Mouse (Mus musculus): ENCODE results near the gene 3110009E18Rik. TPM values are rescaled to one million over a fixed set of nuclear protein-coding genes. Genes with fewer than 3 reads are reported as not detected.

Gene 3110009E18Rik
- polyA plus RNA-seq, 1 experiment = 5.2 TPM

- Histone ChIP-seq H3K27ac (ENCODE audit: insufficient read depth, low read length) (no peak overlapping the region), H3K4me3 (ENCODE audit: insufficient read depth, low read length) (no peak overlapping the region), H3K4me1 (ENCODE audit: control insufficient read depth, insufficient read depth, low read length) (no peaks in the 10 kb centered on the region)
- no peak for TF ChIP-seq CTCF (IDR thresholded peaks at IDR 0.05; ENCODE audit: extremely low read depth, insufficient read depth, low read length)
- no peak for TF ChIP-seq POLR2A (IDR thresholded peaks at IDR 0.05; ENCODE audit: extremely low read depth, insufficient read depth, low read length)
Measured at GRCm38 (mm10) chr1:120161502-120161901, 40.5 kb downstream of the 3110009E18Rik start.

GRCm38 (mm10) chr1:120162616-120163015 lies 41.6 kb downstream of the 3110009E18Rik start:
- Histone ChIP-seq H3K4me3 (ENCODE audit: insufficient read depth, low read length) (no peak overlapping the region), H3K27ac (ENCODE audit: insufficient read depth, low read length) (no peak overlapping the region), H3K4me1 (ENCODE audit: control insufficient read depth, insufficient read depth, low read length) (no peaks in the 10 kb centered on the region)
- no peak for TF ChIP-seq POLR2A (IDR thresholded peaks at IDR 0.05; ENCODE audit: extremely low read depth, insufficient read depth, low read length)
- TF ChIP-seq CTCF (IDR thresholded peaks at IDR 0.05; ENCODE audit: extremely low read depth, insufficient read depth, low read length) = no peak

- H3K27ac ChIP-seq (ENCODE audit: insufficient read depth, low read length) = no peak overlapping the region
- TF ChIP-seq POLR2A (IDR thresholded peaks at IDR 0.05; ENCODE audit: extremely low read depth, insufficient read depth, low read length) (no peak), CTCF (IDR thresholded peaks at IDR 0.05; ENCODE audit: extremely low read depth, insufficient read depth, low read length) (no peak)
- no peak overlapping the region for H3K4me3 ChIP-seq (ENCODE audit: insufficient read depth, low read length)
- H3K4me1 ChIP-seq (ENCODE audit: control insufficient read depth, insufficient read depth, low read length) = no peaks in the 10 kb centered on the region
Measured at GRCm38 (mm10) chr1:120168016-120168415, 47.0 kb downstream of the 3110009E18Rik start.

GRCm38 (mm10) chr1:120168674-120169073 lies 47.7 kb downstream of the 3110009E18Rik start:
- TF ChIP-seq POLR2A (IDR thresholded peaks at IDR 0.05; ENCODE audit: extremely low read depth, insufficient read depth, low read length) (no peak), CTCF (IDR thresholded peaks at IDR 0.05; ENCODE audit: extremely low read depth, insufficient read depth, low read length) (no peak)
- H3K4me1 ChIP-seq (ENCODE audit: control insufficient read depth, insufficient read depth, low read length) = no peaks in the 10 kb centered on the region
- H3K27ac ChIP-seq (ENCODE audit: insufficient read depth, low read length) = no peak overlapping the region
- no peak overlapping the region for H3K4me3 ChIP-seq (ENCODE audit: insufficient read depth, low read length)

- Histone ChIP-seq H3K27ac (ENCODE audit: insufficient read depth, low read length) (no peak overlapping the region), H3K4me1 (ENCODE audit: control insufficient read depth, insufficient read depth, low read length) (no peaks in the 10 kb centered on the region)
- TF ChIP-seq POLR2A (IDR thresholded peaks at IDR 0.05; ENCODE audit: extremely low read depth, insufficient read depth, low read length) (no peak), CTCF (IDR thresholded peaks at IDR 0.05; ENCODE audit: extremely low read depth, insufficient read depth, low read length) (no peak)
Measured at GRCm38 (mm10) chr1:120170307-120170706, 49.3 kb downstream of the 3110009E18Rik start.

GRCm38 (mm10) chr1:120171819-120172521 lies 51.0 kb downstream of the 3110009E18Rik start:
- Histone ChIP-seq H3K4me3 (ENCODE audit: insufficient read depth, low read length) (no peak overlapping the region), H3K4me1 (ENCODE audit: control insufficient read depth, insufficient read depth, low read length) (no peaks in the 10 kb centered on the region), H3K27ac (ENCODE audit: insufficient read depth, low read length) (no peak overlapping the region)
- TF ChIP-seq CTCF (IDR thresholded peaks at IDR 0.05; ENCODE audit: extremely low read depth, insufficient read depth, low read length) (peak; percentile 76), POLR2A (IDR thresholded peaks at IDR 0.05; ENCODE audit: extremely low read depth, insufficient read depth, low read length) (no peak)

More at GRCm38 (mm10) chr1:120170307-120170706, 49.3 kb downstream of the 3110009E18Rik start:
- no peak overlapping the region for H3K4me3 ChIP-seq (ENCODE audit: insufficient read depth, low read length)

- no peak overlapping the region for H3K4me3 ChIP-seq (ENCODE audit: insufficient read depth, low read length)
- no peaks in the 10 kb centered on the region for H3K4me1 ChIP-seq (ENCODE audit: control insufficient read depth, insufficient read depth, low read length)
- TF ChIP-seq POLR2A (IDR thresholded peaks at IDR 0.05; ENCODE audit: extremely low read depth, insufficient read depth, low read length) (no peak), CTCF (IDR thresholded peaks at IDR 0.05; ENCODE audit: extremely low read depth, insufficient read depth, low read length) (no peak)
- no peak overlapping the region for H3K27ac ChIP-seq (ENCODE audit: insufficient read depth, low read length)
Measured at GRCm38 (mm10) chr1:120174991-120175390, 54.0 kb downstream of the 3110009E18Rik start.

GRCm38 (mm10) chr1:120176313-120176712 lies 55.3 kb downstream of the 3110009E18Rik start:
- no peak overlapping the region for H3K4me3 ChIP-seq (ENCODE audit: insufficient read depth, low read length)
- TF ChIP-seq POLR2A (IDR thresholded peaks at IDR 0.05; ENCODE audit: extremely low read depth, insufficient read depth, low read length) = no peak
- TF ChIP-seq CTCF (IDR thresholded peaks at IDR 0.05; ENCODE audit: extremely low read depth, insufficient read depth, low read length) = no peak
- no peak overlapping the region for H3K27ac ChIP-seq (ENCODE audit: insufficient read depth, low read length)
- H3K4me1 ChIP-seq (ENCODE audit: control insufficient read depth, insufficient read depth, low read length) = no peaks in the 10 kb centered on the region

GRCm38 (mm10) chr1:120177141-120177540 lies 56.2 kb downstream of the 3110009E18Rik start:
- no peak for TF ChIP-seq POLR2A (IDR thresholded peaks at IDR 0.05; ENCODE audit: extremely low read depth, insufficient read depth, low read length)
- TF ChIP-seq CTCF (IDR thresholded peaks at IDR 0.05; ENCODE audit: extremely low read depth, insufficient read depth, low read length) = no peak
- Histone ChIP-seq H3K4me3 (ENCODE audit: insufficient read depth, low read length) (no peak overlapping the region), H3K4me1 (ENCODE audit: control insufficient read depth, insufficient read depth, low read length) (no peaks in the 10 kb centered on the region), H3K27ac (ENCODE audit: insufficient read depth, low read length) (no peak overlapping the region)

GRCm38 (mm10) chr1:120186204-120186603 lies 65.2 kb downstream of the 3110009E18Rik start:
- H3K4me1 ChIP-seq (ENCODE audit: control insufficient read depth, insufficient read depth, low read length) = no peaks in the 10 kb centered on the region
- TF ChIP-seq POLR2A (IDR thresholded peaks at IDR 0.05; ENCODE audit: extremely low read depth, insufficient read depth, low read length) (no peak), CTCF (IDR thresholded peaks at IDR 0.05; ENCODE audit: extremely low read depth, insufficient read depth, low read length) (no peak)
- no peak overlapping the region for H3K27ac ChIP-seq (ENCODE audit: insufficient read depth, low read length)
- H3K4me3 ChIP-seq (ENCODE audit: insufficient read depth, low read length) = no peak overlapping the region

All from cortical plate, adult 2 months (tissue).